Mouse (Mus musculus) testis, adult 2 months (tissue): Measurements from ENCODE around the gene Irf1. TPM values are rescaled to one million over a fixed set of nuclear protein-coding genes. Genes with fewer than 3 reads are reported as not detected.

ENCODE experiments used
- H3K27ac ChIP-seq: fragments of 200-500 bp; 2 replicates; pipeline ENCODE4 v1.5.1; 2012; ENCODE audit warnings: low read depth, low read length; ENCODE audit not compliant: control insufficient read depth, insufficient read depth
- H3K27me3 ChIP-seq: fragments of 200-500 bp; 2 replicates; pipeline ENCODE4 v1.6.1; 2012; ENCODE audit warnings: mild to moderate bottlenecking, low read length, moderate library complexity; ENCODE audit not compliant: control insufficient read depth, insufficient read depth
- H3K36me3 ChIP-seq: fragments of 200-500 bp; 2 replicates; pipeline ENCODE4 v1.6.1; 2012; ENCODE audit warnings: mild to moderate bottlenecking, low read length; ENCODE audit not compliant: control insufficient read depth, insufficient read depth
- H3K4me1 ChIP-seq: fragments of 200-500 bp; 2 replicates; pipeline ENCODE4 v1.6.1; 2012; ENCODE audit warnings: low read length; ENCODE audit not compliant: control insufficient read depth, insufficient read depth
- H3K4me3 ChIP-seq: fragments of 200-500 bp; 2 replicates; pipeline ENCODE4 v1.5.1; 2012; ENCODE audit warnings: low read depth, mild to moderate bottlenecking, low read length, moderate library complexity, mixed read lengths; ENCODE audit not compliant: control insufficient read depth
- CTCF ChIP-seq: fragments of 200-500 bp; IDR thresholded peaks from 2 replicates; pipeline ENCODE4 v1.5.1; 2012; ENCODE audit warnings: low read depth, mild to moderate bottlenecking, inconsistent platforms, low read length, moderate library complexity; ENCODE audit not compliant: control insufficient read depth, insufficient read depth, insufficient replicate concordance
- POLR2A ChIP-seq: fragments of 200-500 bp; IDR thresholded peaks from 2 replicates; pipeline ENCODE4 v1.6.1; 2012; ENCODE audit warnings: low read depth, mild to moderate bottlenecking, inconsistent platforms, low read length, moderate library complexity; ENCODE audit not compliant: control insufficient read depth
- polyA plus RNA-seq: library from polyadenylated mRNA; depleted of rRNA; stranded (reverse); fragments of >200 nt; gene quantifications from 2 replicates; pipeline ENCODE4 v1.2.3, GENCODE M21; 2012

Gene Irf1
- polyA plus RNA-seq, 1 experiment = 3.4 TPM

DNA sequence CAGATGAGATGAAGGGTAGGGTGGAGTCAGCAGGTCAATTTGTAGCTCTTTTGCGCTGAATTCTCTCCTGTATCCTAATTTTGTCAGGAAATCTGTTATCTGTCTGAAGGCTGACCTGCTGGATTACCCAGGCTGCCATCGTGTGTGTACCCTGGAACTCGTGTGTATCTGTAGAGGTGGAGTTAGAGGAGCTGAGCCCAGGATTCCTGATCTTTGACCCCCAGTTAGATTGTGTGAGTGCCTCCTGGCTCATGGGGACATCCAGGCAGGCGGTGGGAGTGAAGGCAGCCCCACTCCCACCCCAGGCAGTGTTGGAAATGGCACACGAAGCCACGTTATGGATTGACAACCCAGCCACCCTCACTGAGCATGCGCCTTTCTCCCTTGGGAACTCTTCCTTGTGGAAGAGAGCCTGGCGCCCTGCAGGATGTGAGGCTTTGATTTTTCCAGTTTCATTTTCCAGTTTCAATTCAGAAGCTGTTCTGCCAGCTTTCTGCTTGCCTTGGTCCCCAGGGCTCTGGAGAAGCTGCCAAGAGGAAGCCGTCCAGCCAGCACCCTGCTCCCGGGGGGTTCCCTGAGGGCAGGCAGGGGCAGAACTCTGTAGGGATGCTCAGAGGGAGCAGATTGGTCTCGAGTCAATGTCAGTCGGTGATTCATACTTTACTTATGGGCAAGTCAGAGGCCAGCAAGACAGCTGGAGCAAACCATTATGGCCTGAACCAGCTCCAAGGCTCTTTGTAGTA lies 26.8 kb downstream of the Irf1 start:
- Histone ChIP-seq H3K27ac (no peak overlapping the region), H3K4me3 (no peak overlapping the region), H3K36me3 (no peaks in the 10 kb centered on the region), H3K27me3 (no peaks in the 10 kb centered on the region), H3K4me1 (peaks cover 6% of the 10 kb centered on the region)
- TF ChIP-seq CTCF (no peak), POLR2A (no peak)

DNA sequence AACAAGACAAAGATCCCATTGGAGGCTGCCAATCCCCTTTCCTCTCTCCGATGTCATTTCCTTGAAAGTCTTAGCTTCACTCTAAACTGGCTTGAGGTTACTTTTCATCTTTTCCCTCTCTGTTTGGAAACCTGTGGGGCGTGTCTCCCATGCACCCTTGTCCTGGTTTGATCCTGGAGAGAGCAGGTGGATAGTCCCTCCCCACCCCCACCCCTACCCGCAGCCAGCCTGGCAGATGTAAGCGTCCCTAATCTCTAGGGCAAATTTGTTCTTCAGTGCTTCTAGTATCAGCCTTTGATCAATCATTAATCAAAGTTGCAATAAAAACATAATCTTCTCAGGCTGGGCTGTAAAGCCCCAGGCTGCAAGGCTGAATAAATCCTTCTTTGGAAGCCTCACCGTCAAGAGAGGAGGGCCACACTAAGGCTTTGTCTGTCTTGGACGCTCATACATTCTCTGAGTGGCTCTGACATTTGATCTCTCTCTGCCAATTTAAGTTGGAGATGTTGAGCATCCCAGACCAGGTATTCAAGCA lies 27.6 kb downstream of the Irf1 start:
- Histone ChIP-seq H3K27me3 (no peaks in the 10 kb centered on the region), H3K27ac (no peak overlapping the region), H3K36me3 (no peaks in the 10 kb centered on the region), H3K4me1 (peaks cover 6% of the 10 kb centered on the region), H3K4me3 (no peak overlapping the region)
- TF ChIP-seq POLR2A = no peak
- TF ChIP-seq CTCF = no peak

DNA sequence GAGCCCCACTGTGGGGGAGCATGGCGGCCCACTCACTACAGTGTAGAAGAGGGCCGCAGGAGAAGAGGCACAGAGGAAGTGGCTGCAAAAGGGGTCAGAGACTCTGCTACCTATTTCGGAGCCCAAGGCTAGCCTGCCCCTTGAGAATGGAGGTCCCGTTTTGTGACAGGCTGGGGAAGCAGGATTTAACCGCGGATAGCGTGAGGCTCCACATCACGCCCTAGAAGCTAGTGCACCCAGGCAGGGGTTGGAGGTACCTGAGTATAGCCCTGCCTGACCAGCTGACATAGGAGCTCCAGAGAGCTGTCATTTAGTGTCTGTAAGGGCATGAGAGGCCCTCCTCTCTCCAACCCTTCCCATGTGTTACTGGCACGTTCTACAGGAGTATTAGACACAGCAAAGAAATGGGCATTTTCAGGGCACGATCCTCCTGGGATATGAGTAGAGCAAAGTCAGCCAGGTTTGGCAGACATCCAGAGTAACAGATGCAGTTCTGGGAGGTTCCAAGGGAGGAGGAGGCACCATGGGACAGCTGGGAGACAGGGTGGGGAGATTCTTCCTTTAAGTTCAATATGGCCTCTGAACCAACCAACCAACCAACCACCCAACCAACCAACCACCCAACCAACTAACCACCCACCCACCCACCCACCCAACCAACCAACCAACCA lies 28.4 kb downstream of the Irf1 start:
- no peaks in the 10 kb centered on the region for H3K36me3 ChIP-seq
- H3K4me3 ChIP-seq = no peak overlapping the region
- no peaks in the 10 kb centered on the region for H3K27me3 ChIP-seq
- H3K4me1 ChIP-seq = peaks cover 6% of the 10 kb centered on the region
- no peak for TF ChIP-seq POLR2A
- TF ChIP-seq CTCF = no peak
- no peak overlapping the region for H3K27ac ChIP-seq

DNA sequence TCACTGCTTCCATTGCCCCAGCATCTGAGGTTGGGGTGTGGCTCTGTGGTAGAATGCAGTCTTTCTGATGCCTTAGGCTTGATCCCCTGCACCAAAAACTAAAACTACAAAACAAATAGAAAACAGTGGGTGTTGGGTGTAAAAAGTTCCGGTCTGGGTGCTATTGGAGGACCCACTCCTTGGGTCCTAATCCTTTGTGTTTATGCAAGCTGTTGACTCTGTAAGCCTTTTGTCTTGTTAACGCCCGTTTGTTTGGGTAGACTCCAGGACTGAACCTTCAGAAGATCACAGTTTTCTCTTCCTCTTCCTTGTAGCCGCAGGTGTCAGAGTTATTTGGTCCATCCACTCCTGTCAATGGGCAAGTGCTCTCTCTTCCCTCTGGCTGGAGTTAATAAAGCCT lies 30.2 kb downstream of the Irf1 start:
- Histone ChIP-seq H3K36me3 (no peaks in the 10 kb centered on the region), H3K27me3 (no peaks in the 10 kb centered on the region), H3K27ac (no peak overlapping the region), H3K4me3 (no peak overlapping the region), H3K4me1 (no peaks in the 10 kb centered on the region; the same call in 1 of the 2 replicates)
- TF ChIP-seq CTCF = no peak
- TF ChIP-seq POLR2A = no peak

DNA sequence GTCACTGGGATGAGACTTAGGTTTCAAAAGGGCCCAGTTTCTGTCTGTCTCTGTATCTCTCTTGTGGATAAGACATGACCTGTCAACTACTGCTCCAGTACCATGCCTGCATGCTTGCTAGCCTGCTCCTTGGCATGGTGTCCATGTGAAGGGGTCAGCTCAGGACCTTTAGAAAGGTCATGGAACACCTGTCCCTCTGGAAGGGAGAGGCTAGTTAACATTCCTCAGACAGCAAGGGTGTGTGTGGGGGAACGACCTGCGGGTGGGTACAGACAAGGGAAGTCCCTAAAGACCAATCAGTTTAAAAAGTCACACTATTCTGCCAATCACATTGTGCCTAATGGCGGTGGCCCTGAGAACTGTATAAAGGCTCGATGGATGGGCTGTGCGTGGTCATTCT lies 31.2 kb downstream of the Irf1 start:
- Histone ChIP-seq H3K4me1 (peaks cover 4% of the 10 kb centered on the region; the same call in 1 of the 2 replicates), H3K36me3 (no peaks in the 10 kb centered on the region), H3K27me3 (no peaks in the 10 kb centered on the region), H3K27ac (no peak overlapping the region), H3K4me3 (no peak overlapping the region)
- TF ChIP-seq POLR2A (no peak), CTCF (no peak)

DNA sequence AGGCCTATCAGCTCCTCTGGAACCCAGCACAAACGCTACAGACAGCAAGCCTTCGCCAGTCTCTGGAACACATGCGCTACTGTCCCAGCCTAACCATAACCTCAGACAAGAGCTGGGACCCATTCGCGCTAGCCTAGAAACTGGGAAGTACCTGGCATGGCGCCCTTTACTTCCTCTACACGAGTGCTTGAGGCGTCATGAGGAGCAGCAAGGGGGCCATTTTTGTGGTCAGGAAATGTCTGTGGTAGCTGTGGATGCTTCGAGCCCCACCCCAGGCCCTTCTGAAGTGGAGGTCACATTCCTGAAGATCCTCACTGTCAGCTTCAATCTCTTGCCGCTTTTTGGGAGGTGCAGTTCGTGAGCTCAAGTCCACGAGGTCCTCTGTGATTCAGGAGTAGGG lies 33.3 kb downstream of the Irf1 start:
- Histone ChIP-seq H3K27ac (no peak overlapping the region), H3K27me3 (no peaks in the 10 kb centered on the region), H3K4me1 (peaks cover 4% of the 10 kb centered on the region; the same call in 1 of the 2 replicates), H3K4me3 (no peak overlapping the region), H3K36me3 (no peaks in the 10 kb centered on the region)
- no peak for TF ChIP-seq CTCF
- no peak for TF ChIP-seq POLR2A

DNA sequence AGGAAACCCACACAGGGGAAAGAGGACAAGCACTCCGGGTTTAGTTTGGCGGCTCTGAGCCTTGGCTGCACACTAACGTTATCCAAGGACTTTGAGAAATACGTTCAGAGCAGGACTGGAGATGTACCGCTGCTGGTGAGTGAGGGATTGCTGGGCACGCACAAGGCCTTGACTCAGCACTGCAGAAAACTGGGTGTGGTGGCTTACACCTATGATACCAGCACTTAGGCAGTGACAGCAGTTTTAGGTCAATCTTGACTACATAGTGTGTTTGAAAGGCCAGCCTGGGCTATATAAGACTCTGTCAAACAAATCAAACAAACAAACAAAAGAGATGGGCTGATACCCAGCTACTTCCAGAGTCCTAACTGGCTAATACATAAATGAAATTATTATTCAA lies 33.7 kb downstream of the Irf1 start:
- Histone ChIP-seq H3K4me3 (no peak overlapping the region), H3K27me3 (no peaks in the 10 kb centered on the region), H3K36me3 (no peaks in the 10 kb centered on the region), H3K27ac (no peak overlapping the region), H3K4me1 (peaks cover 4% of the 10 kb centered on the region; the same call in 1 of the 2 replicates)
- TF ChIP-seq POLR2A (no peak), CTCF (no peak)
